Mouse (Mus musculus): ENCODE measurements at regions not wholly inside any gene's neighbourhood (a gene's known extent, or its start where the extent isn't known, plus 50 kb on each side); places are given as distances from the start of the nearest gene placed in this dataset.
A peak's percentile ranks its signal among the peaks of the same experiment; 100 is the strongest.
"Not testable (repeated sequence)": the region's sequence is repeated elsewhere in the genome, so short reads cannot be mapped to it uniquely, and the experiment has no call there.

GRCm38 (mm10) chr17:79977154-79977571, 81.2 kb upstream of the Atl2 start:
- DNase-seq, result peak; percentile 25 to 36
- intact Hi-C loops (cut with DNase I), result no loop called here

GRCm38 (mm10) chr17:79976518-79977100, 80.7 kb upstream of the Atl2 start:
- DNase-seq, result no peak
- intact Hi-C loops (cut with DNase I), result no loop called here

- intact Hi-C loops (cut with DNase I), result no loop called here
- DNase-seq, result no peak
These were observed 80.1 kb upstream of the Atl2 start for GRCm38 (mm10) chr17:79975997-79976443.

GRCm38 (mm10) chr17:79975150-79975757, 79.3 kb upstream of the Atl2 start:
- DNase-seq; intact Hi-C loops (cut with DNase I): not testable (repeated sequence)

- DNase-seq, result no peak
- intact Hi-C loops (cut with DNase I), result no loop called here
These were observed 75.9 kb upstream of the Atl2 start for GRCm38 (mm10) chr17:79971721-79972336.

- DNase-seq, result no peak
- intact Hi-C loops (cut with DNase I), result no loop called here
These were observed 73.6 kb upstream of the Atl2 start for GRCm38 (mm10) chr17:79969500-79969972.

GRCm38 (mm10) chr17:79968819-79969218, 72.9 kb upstream of the Atl2 start:
- DNase-seq, result no peak
- intact Hi-C loops (cut with DNase I), result no loop called here

GRCm38 (mm10) chr17:79966981-79967380, 71.1 kb upstream of the Atl2 start:
- intact Hi-C loops (cut with DNase I), result no loop called here

GRCm38 (mm10) chr17:79965625-79966024, 69.7 kb upstream of the Atl2 start:
- no peak for DNase-seq
- intact Hi-C loops (cut with DNase I), result no loop called here

More at GRCm38 (mm10) chr17:79966981-79967380, 71.1 kb upstream of the Atl2 start:
- no peak for DNase-seq

- DNase-seq, result no peak
- intact Hi-C loops (cut with DNase I), result no loop called here
These were observed 68.9 kb upstream of the Atl2 start for GRCm38 (mm10) chr17:79964850-79965249.

- DNase-seq, result no peak
- intact Hi-C loops (cut with DNase I), result no loop called here
These were observed 67.4 kb upstream of the Atl2 start for GRCm38 (mm10) chr17:79963330-79963729.

GRCm38 (mm10) chr17:79961391-79961790, 65.5 kb upstream of the Atl2 start:
- no peak for DNase-seq
- intact Hi-C loops (cut with DNase I), result no loop called here

- intact Hi-C loops (cut with DNase I), result no loop called here
- no peak for DNase-seq
These were observed 64.8 kb upstream of the Atl2 start for GRCm38 (mm10) chr17:79960688-79961087.

GRCm38 (mm10) chr17:79955267-79955666, 59.3 kb upstream of the Atl2 start:
- intact Hi-C loops (cut with DNase I), result no loop called here
- no peak for DNase-seq

- no peak for DNase-seq
- intact Hi-C loops (cut with DNase I), result no loop called here
These were observed 58.8 kb upstream of the Atl2 start for GRCm38 (mm10) chr17:79954624-79955244.

GRCm38 (mm10) chr17:79948591-79949475, 52.9 kb upstream of the Atl2 start:
- no peak for DNase-seq
- intact Hi-C loops (cut with DNase I), result no loop called here

Measured in heart, postnatal 10 days (tissue).